In genomic region chr14:73386493-73386892, GRCm38 (mm10) we compare ENCODE assay signal across 19 mouse cellular contexts. TPM values are rescaled to one million over a fixed set of nuclear protein-coding genes. Genes with fewer than 3 reads are reported as not detected.
A peak's percentile ranks its signal among the peaks of the same experiment; 100 is the strongest.
DNase-seq lines count a peak whose midpoint lies in the region; ATAC-seq and TF ChIP-seq lines count a peak whose summit lies in the region.
"Had no signal": no experiment of that assay in that cellular context is flagged by ENCODE, and none has a peak within 500 bp of the region (broad histone marks: within the 10 kb centered on the region; RNA-seq: fewer than 3 reads in every experiment).

No protein-coding gene starts in this region.

- no peak overlapping the region for H3K4me3 ChIP-seq in heart, adult 2 months
- H3K4me3 ChIP-seq in kidney, postnatal 0 days (replicated peaks; ENCODE audit: low read depth, low read length), result no peak overlapping the region
- H3K4me3 ChIP-seq: forebrain, embryonic 13.5 days; limb, embryonic 15.5 days; midbrain, embryonic 10.5 days; stomach, embryonic 15.5 days had no signal

- no peaks in the 10 kb centered on the region for H3K9me3 ChIP-seq in kidney, postnatal 0 days (replicated peaks; ENCODE audit: low read length)
- H3K9me3 ChIP-seq: forebrain, embryonic 13.5 days; limb, embryonic 15.5 days; midbrain, embryonic 10.5 days; stomach, embryonic 15.5 days had no signal

- TF ChIP-seq CTCF in heart, adult 2 months (IDR thresholded peaks at IDR 0.05), result no peak
- no peak for TF ChIP-seq CTCF in kidney, postnatal 0 days (IDR thresholded peaks at IDR 0.05; ENCODE audit: low read depth)

- no peaks in the 10 kb centered on the region for H3K27me3 ChIP-seq in heart, adult 2 months (ENCODE audit: control insufficient read depth, insufficient read depth, low read length)
- H3K27me3 ChIP-seq in kidney, postnatal 0 days (ENCODE audit: insufficient read depth, low read length), result no peaks in the 10 kb centered on the region
- no peaks in the 10 kb centered on the region for H3K27me3 ChIP-seq in splenic B cell, adult 2 months (ENCODE audit: control insufficient read depth, insufficient read depth, low read length, poor library complexity, severe bottlenecking)
- H3K27me3 ChIP-seq: forebrain, embryonic 13.5 days; limb, embryonic 15.5 days; stomach, embryonic 15.5 days had no signal

- no peak for TF ChIP-seq POLR2A in heart, adult 2 months (IDR thresholded peaks at IDR 0.05; ENCODE audit: insufficient read depth, low read depth, low read length)

- no peak overlapping the region for H3K4me2 ChIP-seq in kidney, postnatal 0 days (ENCODE audit: low read length)
- H3K4me2 ChIP-seq: forebrain, embryonic 13.5 days; limb, embryonic 15.5 days had no signal

- no peak for ATAC-seq in kidney, postnatal 0 days (replicated peaks; ENCODE audit: low FRiP score, low read depth)
- ATAC-seq in megakaryocyte progenitor cell, adult 5-6 weeks (replicated peaks; ENCODE audit: poor library complexity), result no peak
- ATAC-seq: forebrain, embryonic 13.5 days; hindbrain, embryonic 16.5 days had no signal

- TF ChIP-seq EP300 in heart, adult 2 months (IDR thresholded peaks at IDR 0.05; ENCODE audit: insufficient read depth, low read depth, low read length), result no peak

- peaks cover 15% of the 10 kb centered on the region for H3K36me3 ChIP-seq in heart, adult 2 months (ENCODE audit: control insufficient read depth, insufficient read depth, low read length)
- no peaks in the 10 kb centered on the region for H3K36me3 ChIP-seq in kidney, postnatal 0 days (ENCODE audit: insufficient read depth, low read length)
- H3K36me3 ChIP-seq in splenic B cell, adult 2 months (ENCODE audit: control insufficient read depth, insufficient read depth, low read length, poor library complexity, severe bottlenecking), result no peaks in the 10 kb centered on the region; the same call in 1 of the 2 replicates
- H3K36me3 ChIP-seq: limb, embryonic 15.5 days; midbrain, embryonic 10.5 days; stomach, embryonic 15.5 days had no signal

- WGBS in heart, adult 2 months, result 29% methylated on average over 5 of the region's 5 CpGs
- WGBS in kidney, postnatal 0 days, result 55% methylated on average over 5 of the region's 5 CpGs

- intact Hi-C loops in heart, adult 2 months (cut with DNase I), result no loop called here
- intact Hi-C loops in heart, postnatal 25 days (cut with DNase I), result loop anchor here (10.0 kb wide), 1 partner anchor 142 kb away; no protein-coding TSS in a partner anchor

- H3K4me1 ChIP-seq in heart, adult 2 months (ENCODE audit: control insufficient read depth, insufficient read depth, low read length), result peaks cover 14% of the 10 kb centered on the region
- peaks cover 35% of the 10 kb centered on the region for H3K4me1 ChIP-seq in kidney, postnatal 0 days (replicated peaks; ENCODE audit: insufficient read depth, low read length)

- no peak overlapping the region for H3K9ac ChIP-seq in heart, adult 2 months (ENCODE audit: low read depth, low read length)
- no peak overlapping the region for H3K9ac ChIP-seq in kidney, postnatal 0 days (ENCODE audit: low read depth, low read length)
- H3K9ac ChIP-seq: forebrain, embryonic 13.5 days; limb, embryonic 15.5 days; stomach, embryonic 15.5 days had no signal

- H3K27ac ChIP-seq in heart, adult 2 months, result peak overlapping the region; percentile 100
- H3K27ac ChIP-seq in kidney, postnatal 0 days, result peak overlapping the region; percentile 60
- H3K27ac ChIP-seq: forebrain, embryonic 13.5 days had no signal

- H3K79me2 ChIP-seq in heart, adult 2 months (replicated peaks; ENCODE audit: control insufficient read depth, insufficient read depth, low read length), result peaks cover 6% of the 10 kb centered on the region

- DNase-seq in heart, adult 2 months, result no peak
- no peak for DNase-seq in heart, postnatal 25 days (ENCODE audit: low spot score)
- no peak for DNase-seq in kidney, postnatal 0 days (ENCODE audit: low spot score)
- no peak for DNase-seq in kidney, postnatal 4 days
- DNase-seq in brain, adult 2 months (ENCODE audit: low read depth, low spot score), result peak; percentile 74
- peak; percentile 18 for DNase-seq in splenic B cell, adult 2 months (ENCODE audit: low read depth, low spot score)
- DNase-seq: adrenal gland, adult 8-10 months; heart, postnatal 14 days; kidney, adult 18-20 months; layer of hippocampus, adult 9-11 months; lung, postnatal 10 days; right cerebral cortex, postnatal 4 days; thymus, postnatal 4 days had no signal

RNA-seq across cellular contexts. Expression of gene Itm2b, which starts 1.4 kb away (rescaled TPM):
- 100 to 1,000 TPM; 724 to 814 TPM for total RNA-seq in heart, adult 2 months (2021)
- polyA plus RNA-seq in heart, adult 2 months (2012; rRNA removed), result 771 and 1,125 TPM in 2 replicates
- 100 to 1,000 TPM; 627 to 640 TPM for total RNA-seq in heart, postnatal 25 days (2021)
- 1,975 and 1,980 TPM in 2 replicates for polyA plus RNA-seq in kidney, postnatal 0 days (2015; fragmentation: Nextera tagmentation; extraction: Ambion mirVana)
- 1,237 and 1,336 TPM in 2 replicates for total RNA-seq in megakaryocyte progenitor cell, adult 5-6 weeks (2015)
- 1,026 and 1,067 TPM in 2 replicates for total RNA-seq in megakaryocyte progenitor cell, adult 5-6 weeks (2017)

Comparison
In these comparisons a context has a peak if more than half of its experiments do, and no peak if none do; other contexts are left out.
1. DNase-seq: peak in brain, adult 2 months (single experiment) and splenic B cell, adult 2 months (single experiment); none in heart, adult 2 months (0 of 2), heart, postnatal 25 days (single experiment), kidney, postnatal 0 days (single experiment) and kidney, postnatal 4 days (0 of 2).